Mouse (Mus musculus): ENCODE measurements around the gene Ebf1.

- TF ChIP-seq CTCF (IDR thresholded peaks at IDR 0.05; ENCODE audit: low read depth) (no peak), EP300 (IDR thresholded peaks at IDR 0.05; ENCODE audit: low read depth) (no peak)
Measured at GRCm38 (mm10) chr11:44706386-44706785, 89.3 kb downstream of the Ebf1 start.
